Mouse (Mus musculus) spleen, postnatal 14 days (tissue): ENCODE results near the gene Lss.
A peak's percentile ranks its signal among the peaks of the same experiment; 100 is the strongest.

Source experiments
- DNase-seq, 2 experiments: peaks; one replicate each; pipeline ENCODE4 v3.0.0; 2021 to 2022; ENCODE audit warnings: low spot score in 2 of 2

The Lss gene

GRCm38 (mm10) chr10:76531375-76531774 lies at the start of gene Lss:
TSS of gene Lss (plus strand) at chr10:76531588.
- DNase-seq, result peak; percentile 92 to 95

- DNase-seq, result no peak
Measured at GRCm38 (mm10) chr10:76486302-76486701, 45.1 kb upstream of the Lss start.

GRCm38 (mm10) chr10:76488265-76488664 lies 43.1 kb upstream of the Lss start:
- DNase-seq, result no peak

GRCm38 (mm10) chr10:76489205-76489604 lies 42.2 kb upstream of the Lss start:
- DNase-seq, result no peak

- DNase-seq, result no peak
Measured at GRCm38 (mm10) chr10:76493527-76493926, 37.9 kb upstream of the Lss start.

GRCm38 (mm10) chr10:76495501-76495900 lies 35.9 kb upstream of the Lss start:
- DNase-seq, result no peak

GRCm38 (mm10) chr10:76496366-76496765 lies 35.0 kb upstream of the Lss start:
- DNase-seq, result no peak

GRCm38 (mm10) chr10:76497522-76497921 lies 33.9 kb upstream of the Lss start:
- no peak for DNase-seq

- DNase-seq, result no peak
Measured at GRCm38 (mm10) chr10:76504271-76504943, 27.0 kb upstream of the Lss start.

GRCm38 (mm10) chr10:76505865-76506264 lies 25.5 kb upstream of the Lss start:
- no peak for DNase-seq

GRCm38 (mm10) chr10:76512965-76513583 lies 18.3 kb upstream of the Lss start:
- peak; percentile 63 to 78 for DNase-seq

- no peak for DNase-seq
Measured at GRCm38 (mm10) chr10:76530922-76531321, 466 bp upstream of the Lss start.

- DNase-seq, result no peak
Measured at GRCm38 (mm10) chr10:76531828-76532227, 440 bp downstream of the Lss start.

GRCm38 (mm10) chr10:76535526-76535925 lies 4.1 kb downstream of the Lss start:
- no peak for DNase-seq

- no peak for DNase-seq
Measured at GRCm38 (mm10) chr10:76537619-76538018, 6.2 kb downstream of the Lss start.

GRCm38 (mm10) chr10:76541336-76542085 lies 10.1 kb downstream of the Lss start:
- DNase-seq, result no peak

- no peak for DNase-seq
Measured at GRCm38 (mm10) chr10:76542636-76543375, 11.4 kb downstream of the Lss start.

- no peak for DNase-seq
Measured at GRCm38 (mm10) chr10:76546566-76546965, 15.2 kb downstream of the Lss start.

- DNase-seq, result no peak
Measured at GRCm38 (mm10) chr10:76548218-76548617, 16.8 kb downstream of the Lss start.

GRCm38 (mm10) chr10:76550458-76550857 lies 19.1 kb downstream of the Lss start:
- DNase-seq, result no peak

GRCm38 (mm10) chr10:76551556-76551955 lies 20.2 kb downstream of the Lss start:
- DNase-seq, result no peak

- DNase-seq, result no peak
Measured at GRCm38 (mm10) chr10:76554061-76554460, 22.7 kb downstream of the Lss start.
